Mouse (Mus musculus): ENCODE data around the gene Mpzl3. TPM values are rescaled to one million over a fixed set of nuclear protein-coding genes. Genes with fewer than 3 reads are reported as not detected.

Gene Mpzl3
- total RNA-seq, 2 experiments from 2014 or later = 3.6 to 5.1 TPM

DNA sequence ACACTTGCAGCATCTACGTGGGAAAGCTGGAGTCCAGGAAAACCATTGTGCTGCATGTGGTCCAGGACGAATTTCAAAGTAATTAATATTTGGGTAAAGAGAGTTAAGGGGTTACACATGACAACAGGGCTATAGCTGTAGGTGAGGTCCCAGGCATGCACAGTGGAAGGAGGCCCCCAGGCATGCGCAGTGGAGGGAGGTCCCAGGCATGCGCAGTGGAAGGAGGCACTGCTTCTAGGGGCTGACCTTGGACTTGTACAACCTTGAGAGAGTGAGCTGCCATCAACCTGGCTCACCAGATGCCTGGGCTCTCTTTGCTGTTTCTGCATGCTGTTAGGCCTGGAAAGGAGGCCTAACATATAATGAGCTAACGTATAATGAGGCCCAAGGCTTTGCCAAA is 42.9 kb downstream of the Mpzl3 start:
- DNase-seq (ENCODE audit: low spot score in 2 of 2) = no peak

DNA sequence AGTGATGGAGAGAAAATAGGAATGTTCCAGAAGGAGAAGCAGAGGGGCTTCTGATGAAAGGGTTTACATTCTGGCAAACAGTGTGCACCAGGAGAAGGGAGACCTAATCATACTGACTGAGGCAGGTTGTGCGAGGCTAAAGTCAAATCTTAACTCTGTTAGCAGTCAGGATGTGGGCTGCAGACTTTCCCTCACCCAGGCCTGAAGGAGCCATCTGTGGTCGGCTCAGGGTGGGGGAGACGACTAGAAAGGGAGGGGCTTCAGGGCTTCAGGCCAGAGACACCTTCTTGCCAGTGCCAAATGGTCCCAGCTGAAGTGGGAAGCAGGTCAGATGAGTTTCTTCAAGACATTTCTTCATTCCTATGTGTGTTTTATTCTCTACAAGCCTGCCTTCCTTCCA is 43.4 kb downstream of the Mpzl3 start:
- no peak for DNase-seq (ENCODE audit: low spot score in 2 of 2)

DNA sequence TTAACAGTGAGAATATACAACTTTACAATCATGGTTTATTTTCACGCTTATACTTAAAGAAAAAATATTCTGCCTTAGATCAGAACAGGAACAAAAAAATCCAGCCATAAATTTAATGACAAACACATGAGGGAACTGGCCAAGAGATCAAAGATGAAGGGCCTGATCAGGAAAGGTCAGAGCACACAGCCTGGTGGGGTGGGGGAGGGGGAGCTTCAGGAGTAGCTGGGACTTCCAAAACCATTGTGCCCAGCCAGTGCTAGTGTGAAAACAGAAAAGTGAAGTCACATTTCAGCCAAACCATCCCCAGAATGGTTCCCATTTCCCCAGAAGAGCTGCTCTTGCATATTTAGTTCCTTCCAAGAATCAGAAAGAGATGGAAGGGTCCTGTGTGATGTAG is 47.5 kb downstream of the Mpzl3 start:
- DNase-seq (ENCODE audit: low spot score in 2 of 2) = no peak

DNA sequence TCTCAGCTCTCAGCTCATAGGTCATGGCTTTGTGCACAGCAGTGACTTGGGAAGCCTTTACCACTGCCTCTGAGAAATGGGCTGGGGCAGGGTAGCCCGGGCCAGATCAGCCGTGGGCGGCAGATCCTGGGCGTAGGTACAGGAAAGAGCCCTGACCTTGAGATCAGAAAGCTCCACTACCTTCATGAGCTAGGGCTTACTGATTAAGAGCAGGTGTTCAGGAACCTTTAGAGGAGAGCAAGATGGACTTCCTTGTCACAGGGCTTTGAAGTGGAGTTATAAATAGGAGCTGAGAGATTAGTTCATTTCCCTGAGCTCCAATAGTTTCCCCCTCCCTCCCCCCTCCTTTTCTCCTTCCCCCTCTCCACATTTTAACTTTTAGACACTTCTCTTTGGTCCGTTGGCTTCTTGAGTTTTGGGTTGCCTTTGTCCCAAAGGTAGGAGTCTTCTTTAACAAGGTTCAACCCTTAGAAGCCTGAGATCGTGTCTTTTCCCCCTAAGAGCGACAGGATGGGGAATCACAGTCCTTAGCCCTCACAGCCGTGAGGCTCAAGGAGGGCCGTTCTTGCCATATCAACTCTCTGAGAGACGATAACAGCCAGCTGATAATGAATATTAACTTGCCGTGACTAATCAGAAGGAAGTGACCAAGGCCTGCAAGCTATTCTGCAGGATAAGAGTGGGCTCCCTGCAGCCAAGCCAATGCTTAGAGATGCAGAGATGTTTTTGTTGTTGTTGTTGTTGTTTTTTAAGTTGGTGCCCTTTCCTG is 48.4 kb downstream of the Mpzl3 start:
- no peak for DNase-seq (ENCODE audit: low spot score in 2 of 2)

DNA sequence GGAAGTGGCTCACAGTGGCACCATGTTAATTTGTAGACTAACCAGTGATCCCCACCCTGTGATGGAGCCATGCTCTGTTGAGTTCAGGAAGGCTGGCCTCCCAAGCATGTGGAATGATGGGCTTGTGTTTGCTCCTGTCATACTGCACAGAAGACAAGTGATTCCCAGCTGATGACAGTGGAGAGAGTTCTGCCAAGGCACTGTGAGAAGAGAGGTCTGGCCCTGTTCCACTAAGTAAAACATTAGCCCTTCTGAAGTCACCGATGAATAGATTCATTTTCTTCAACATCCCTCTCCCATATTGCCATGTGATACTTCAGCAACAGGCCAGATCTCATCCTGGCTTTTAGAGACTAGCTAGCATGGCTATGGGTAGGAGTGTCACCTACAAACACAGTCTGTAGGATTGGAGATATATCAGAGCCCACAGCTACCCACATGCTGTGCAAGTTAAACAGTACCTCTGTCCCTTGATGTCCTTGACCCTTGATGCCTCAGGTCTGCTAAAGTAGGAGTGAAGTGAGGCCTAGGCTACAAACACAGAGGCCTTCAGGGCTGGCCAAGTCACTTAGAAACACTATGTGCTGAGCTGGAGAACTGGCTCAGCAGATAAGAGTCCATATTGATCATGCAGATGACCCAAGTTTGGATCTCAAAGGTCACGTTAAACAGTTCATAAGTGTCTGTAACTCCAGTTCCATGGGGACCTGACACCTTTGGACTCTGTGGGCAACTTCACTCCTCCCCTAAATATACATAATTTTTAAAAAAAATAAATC is 50.8 kb downstream of the Mpzl3 start:
- no peak for DNase-seq (ENCODE audit: low spot score in 2 of 2)

DNA sequence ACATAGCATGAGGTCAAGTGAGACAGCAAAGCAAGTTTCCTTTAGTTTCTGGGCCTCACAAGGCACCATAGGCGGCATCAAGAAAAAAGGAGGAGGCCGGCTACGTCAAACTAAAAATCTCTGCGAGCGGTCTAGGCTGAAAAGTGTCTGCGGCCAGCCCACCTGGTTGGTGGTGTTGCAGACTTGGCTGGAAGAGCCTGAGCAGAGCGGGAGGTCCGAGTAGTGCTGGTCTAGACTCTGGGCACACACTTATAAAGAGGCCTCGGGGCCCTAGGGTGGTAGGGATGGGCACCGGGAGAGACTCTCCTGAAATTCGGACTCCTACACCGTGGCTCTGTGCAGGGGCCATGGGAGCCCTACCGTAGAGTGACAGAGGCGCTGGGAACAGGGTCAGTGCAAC is 60.7 kb downstream of the Mpzl3 start:
- no peak for DNase-seq (ENCODE audit: low spot score in 2 of 2)

DNA sequence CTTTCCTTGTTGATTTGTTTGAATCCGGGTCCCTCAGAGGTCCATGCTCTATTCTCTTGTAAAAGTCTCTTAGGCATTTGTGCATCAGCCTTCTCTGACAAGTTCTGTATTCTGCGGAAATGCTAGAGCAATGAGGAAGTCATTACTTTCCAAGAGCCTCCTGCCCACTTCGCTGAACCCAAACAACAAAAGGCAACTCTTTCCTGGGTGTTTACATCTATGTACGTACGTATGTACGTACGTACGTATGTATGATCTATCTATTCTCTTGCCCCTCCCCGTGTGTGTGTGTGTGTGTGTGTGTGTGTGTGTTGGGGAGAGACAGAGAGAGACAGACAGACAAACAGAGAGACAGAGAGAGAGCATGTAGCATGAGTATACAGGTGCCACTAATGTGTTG is 61.8 kb downstream of the Mpzl3 start:
- DNase-seq (ENCODE audit: low spot score in 2 of 2) = no peak

DNA sequence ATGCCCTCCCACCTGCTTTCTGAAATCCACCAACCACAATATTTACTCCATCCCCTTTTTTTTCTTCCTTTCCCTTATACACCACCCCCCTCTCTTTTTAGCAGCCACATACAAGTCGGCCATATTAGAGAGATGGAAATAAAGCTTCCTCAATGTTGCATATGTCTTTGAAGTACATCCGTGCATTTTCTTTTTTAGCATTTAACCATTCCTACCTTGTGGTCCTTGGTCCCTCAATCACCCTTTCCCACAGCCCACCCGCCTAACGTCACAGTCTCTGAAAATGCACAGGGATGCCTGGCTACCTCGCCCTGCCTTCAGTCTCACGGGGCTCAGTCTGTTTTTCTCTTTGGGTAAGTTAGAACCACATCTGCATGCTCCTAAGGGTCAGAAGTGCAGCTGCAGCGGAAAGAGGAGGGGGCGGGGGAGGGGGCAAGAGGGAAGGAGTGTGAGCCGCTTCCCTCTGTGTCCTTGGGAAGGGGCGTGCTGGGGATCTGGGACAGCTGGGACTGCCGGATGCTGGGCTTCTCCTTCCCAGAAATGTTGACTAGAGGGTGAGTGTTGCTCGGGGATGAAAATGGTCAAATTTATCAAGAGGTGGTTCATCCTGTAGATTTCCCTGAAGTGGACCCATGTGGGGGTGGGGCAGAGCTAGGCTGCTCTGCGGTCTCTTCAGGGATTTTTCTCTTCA is 62.9 kb downstream of the Mpzl3 start, which contains the start of gene Scn2b:
TSS of gene Scn2b (plus strand) at position 42 of the 691 bp plus-strand sequence.
- DNase-seq (ENCODE audit: low spot score in 2 of 2) = no peak

DNA sequence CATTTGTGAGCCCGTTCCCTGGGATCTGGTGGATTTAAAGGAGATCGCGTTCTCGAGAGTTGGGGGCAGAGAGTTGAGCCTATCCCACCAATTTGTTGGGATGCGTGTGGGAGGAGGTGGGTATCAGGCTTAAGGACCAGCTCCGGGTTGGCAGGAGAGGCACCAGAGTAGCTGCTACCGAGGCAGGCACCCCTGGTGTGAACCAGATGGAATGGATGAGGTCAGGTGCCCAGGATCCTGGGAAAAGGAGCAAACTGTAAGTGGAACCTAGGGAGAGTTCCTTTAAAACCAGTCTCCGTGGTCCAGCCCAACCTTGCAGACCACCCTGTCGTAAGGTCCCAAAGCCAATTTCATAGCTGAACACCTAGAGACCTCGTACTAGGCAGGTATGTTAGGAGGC is 63.6 kb downstream of the Mpzl3 start:
- no peak for DNase-seq (ENCODE audit: low spot score in 2 of 2)

DNA sequence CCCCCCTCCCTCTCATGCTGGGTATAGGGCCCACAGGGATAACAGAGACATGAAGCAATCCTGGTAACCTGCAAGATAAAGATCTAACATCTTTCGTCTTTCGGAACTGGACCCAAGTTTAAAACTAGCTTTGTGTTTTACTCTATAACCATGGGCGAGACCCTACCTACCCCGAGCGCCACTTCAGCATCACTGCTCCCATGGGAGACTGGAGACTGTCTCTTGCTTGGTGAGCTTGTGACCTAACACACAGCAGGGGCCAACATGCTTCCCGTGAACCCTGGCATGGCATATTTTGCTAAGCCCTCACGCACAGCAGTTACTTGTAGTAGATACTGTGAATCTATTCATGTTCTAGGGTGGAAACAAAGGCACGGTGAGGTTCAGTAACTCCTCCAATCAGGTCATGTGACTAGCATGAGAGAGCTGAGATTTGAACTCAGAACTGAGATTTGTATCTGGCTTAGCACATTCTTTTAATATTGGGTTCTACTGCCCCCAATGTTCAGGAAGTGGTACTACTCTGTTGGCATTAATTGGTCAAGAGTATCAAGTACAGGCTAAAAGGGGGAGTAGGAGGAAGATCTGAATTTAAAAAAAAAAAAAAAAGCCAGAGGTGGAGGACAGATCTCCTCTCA is 64.4 kb downstream of the Mpzl3 start:
- DNase-seq (ENCODE audit: low spot score in 2 of 2) = no peak

DNA sequence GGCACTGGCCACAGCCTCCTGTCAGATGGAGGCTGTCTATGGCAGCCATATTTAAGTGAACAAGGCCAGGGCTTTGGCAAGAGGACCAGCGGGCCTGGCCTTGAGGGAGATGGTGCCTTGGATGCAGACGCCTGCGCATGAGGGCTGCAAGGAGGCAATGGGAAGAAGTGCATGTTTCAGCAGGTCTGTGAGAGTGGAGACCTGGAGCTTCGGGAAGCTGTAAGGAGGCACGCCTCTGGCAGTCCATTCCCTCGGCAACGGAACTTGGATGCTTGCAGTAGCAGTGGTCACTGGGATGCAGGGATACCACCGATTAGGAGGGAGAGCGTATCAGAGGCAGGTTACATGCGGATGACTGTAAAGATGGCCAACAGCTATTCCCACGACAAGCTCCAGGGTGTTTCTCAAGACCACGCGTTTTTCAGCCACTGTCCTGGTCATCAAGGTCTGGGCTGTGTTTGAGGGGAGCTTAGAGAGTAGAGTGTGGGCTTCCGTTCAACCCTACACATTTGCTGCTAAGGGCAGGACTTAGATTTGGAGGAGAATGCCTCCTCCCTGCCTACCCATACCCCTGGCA is 65.1 kb downstream of the Mpzl3 start:
- no peak for DNase-seq (ENCODE audit: low spot score in 2 of 2)

DNA sequence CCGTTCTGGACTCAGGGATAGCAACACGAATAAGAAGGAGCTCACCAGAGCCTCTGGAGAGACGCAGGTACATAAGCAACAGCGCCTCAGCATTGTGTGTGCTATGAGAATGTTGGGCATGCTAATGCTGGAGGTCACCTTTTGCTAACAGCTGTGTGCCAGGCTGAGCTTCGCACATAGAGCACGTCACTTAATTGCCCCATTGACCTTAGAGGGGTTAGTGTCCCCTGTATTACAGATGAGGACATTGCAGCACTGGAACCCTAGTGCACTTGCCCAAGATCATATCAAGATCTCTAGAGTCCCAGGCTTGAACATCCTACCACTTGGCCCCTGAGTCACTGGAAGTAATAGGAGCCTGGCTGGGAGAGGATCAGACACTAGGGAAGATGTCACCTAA is 65.6 kb downstream of the Mpzl3 start:
- no peak for DNase-seq (ENCODE audit: low spot score in 2 of 2)

DNA sequence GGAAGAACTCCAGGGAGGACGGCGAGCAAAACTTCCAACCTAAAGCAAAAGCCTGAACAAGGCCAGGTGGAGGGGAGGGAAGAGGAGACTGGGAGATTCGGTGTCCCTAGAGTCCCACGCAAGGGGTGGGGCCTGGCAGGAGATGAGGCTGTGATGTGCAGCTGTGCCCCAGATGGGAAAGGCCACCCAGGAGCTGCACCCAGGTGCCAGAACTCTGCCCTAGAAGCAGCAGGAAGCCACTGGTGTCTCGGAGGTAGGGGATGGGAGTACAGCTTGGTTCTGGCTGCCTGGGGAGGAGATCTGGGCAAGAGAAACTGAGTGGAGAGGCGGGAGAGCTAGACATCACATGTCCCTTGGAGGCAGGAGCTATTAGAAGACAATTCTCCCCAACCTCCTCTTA is 66.0 kb downstream of the Mpzl3 start:
- DNase-seq (ENCODE audit: low spot score in 2 of 2) = no peak

DNA sequence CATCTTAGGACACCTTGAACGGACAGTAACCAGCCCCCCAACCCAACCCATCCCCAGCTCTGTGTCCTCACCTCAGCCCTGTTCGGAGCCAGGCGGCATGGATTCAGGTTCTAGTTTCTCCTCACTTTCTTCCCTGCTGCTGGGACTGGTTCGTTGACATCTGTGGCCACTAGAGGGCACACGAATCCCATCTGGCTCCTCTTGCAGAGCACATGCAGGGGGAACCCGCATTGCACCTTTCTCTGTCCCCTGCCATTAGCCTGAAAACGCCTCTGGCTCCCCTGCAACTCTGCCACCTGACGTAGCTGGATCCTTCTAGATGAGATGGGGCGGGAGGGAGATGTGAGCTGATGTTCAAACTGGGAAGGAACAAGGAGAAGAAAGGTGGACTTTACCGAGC is 66.8 kb downstream of the Mpzl3 start:
- peak in 1 of 2 experiments; percentile 44 for DNase-seq (ENCODE audit: low spot score in 2 of 2)

DNA sequence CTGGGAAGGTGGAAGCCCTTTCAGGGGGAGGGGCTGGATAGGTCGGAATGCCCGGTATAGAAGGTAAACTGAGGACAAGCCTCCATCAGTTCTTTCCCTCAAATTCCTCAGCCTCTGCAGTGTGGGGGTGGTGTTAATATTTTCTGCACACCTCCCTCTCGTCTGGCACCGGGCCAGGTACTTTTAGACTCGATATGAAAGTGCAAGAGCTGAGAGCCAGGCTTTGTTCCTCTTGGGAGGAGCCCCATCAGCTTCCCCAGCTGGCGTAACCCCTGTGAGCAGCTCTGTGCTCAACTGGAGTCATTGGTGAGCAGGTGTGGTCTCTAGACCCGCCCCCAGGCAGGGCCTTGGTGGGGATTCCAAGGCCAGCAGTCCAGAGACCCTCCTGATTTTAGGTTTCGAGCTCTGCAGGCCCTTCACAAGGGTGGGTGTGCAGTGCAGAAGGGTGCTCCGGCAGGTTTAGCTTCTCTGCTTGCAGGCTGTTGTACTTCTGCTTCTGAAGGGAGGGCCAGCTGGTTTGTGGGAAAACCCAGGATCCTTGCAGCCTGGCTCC is 67.3 kb downstream of the Mpzl3 start:
- no peak for DNase-seq (ENCODE audit: low spot score in 2 of 2)

DNA sequence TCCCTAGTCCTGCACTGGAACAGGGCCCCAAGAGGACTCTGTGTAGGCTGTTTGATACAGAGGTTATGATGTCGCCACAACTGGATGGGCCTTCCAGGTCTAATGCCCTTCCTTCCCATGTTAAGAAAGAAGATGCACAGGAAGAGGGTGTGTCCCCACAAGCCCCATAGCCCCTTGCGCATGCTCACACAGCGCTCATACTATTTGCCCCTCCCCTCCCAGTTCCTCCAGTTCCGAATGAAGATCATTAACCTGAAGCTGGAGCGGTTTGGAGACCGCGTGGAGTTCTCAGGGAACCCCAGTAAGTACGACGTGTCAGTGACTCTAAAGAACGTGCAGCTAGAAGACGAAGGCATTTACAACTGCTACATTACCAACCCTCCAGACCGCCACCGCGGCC is 70.2 kb downstream of the Mpzl3 start:
- no peak for DNase-seq (ENCODE audit: low spot score in 2 of 2)

DNA sequence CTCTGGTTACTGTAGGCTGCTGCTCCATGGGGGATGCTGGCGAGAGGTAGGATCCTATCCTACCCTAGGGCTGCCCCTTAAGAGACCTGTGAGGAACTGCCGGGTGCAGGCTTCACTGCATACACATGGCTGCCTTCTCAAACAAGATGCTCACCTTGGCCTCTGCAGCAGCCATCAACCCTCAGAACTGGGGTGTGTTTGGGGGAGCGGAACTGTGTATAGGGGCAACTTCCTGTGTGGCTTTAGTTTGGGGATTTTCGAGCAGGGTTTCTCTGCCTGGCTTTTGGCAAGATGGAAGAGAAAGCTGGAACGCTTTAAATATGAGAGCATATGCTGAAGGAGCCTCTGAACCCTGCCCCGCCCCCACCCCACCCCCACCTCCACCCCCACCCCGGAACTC is 72.0 kb downstream of the Mpzl3 start:
- no peak for DNase-seq (ENCODE audit: low spot score in 2 of 2)

All from adrenal gland, postnatal 4 days (tissue).